Mouse (Mus musculus) frontal cortex, adult 2 months (tissue): ENCODE results near the gene Sgsm2. TPM values are rescaled to one million over a fixed set of nuclear protein-coding genes. Genes with fewer than 3 reads are reported as not detected.

Experiments
- DNase-seq, 2 experiments: peaks; one replicate each; pipeline ENCODE4 v3.0.0; 2022; ENCODE audit warnings: low spot score in 1 of 2; ENCODE audit errors: extremely low spot score in 1 of 2
- polyA plus RNA-seq: library from polyadenylated mRNA; depleted of rRNA; stranded (reverse); fragments of >200 nt; gene quantifications from 2 replicates; pipeline ENCODE4 v1.2.3, GENCODE M21; 2012; rRNA removed

Sgsm2 gene
- 71.9 and 80.2 TPM in 2 replicates for polyA plus RNA-seq

GRCm38 (mm10) chr11:74896901-74897677, at the start of gene Sgsm2:
Sgsm2 (minus strand) TSS chr11:74897060.
- DNase-seq = peak; percentile 34 to 68

GRCm38 (mm10) chr11:74946348-74946747, 49.5 kb upstream of the Sgsm2 start:
- peak in 1 of 2 experiments; percentile 77 for DNase-seq

DNA sequence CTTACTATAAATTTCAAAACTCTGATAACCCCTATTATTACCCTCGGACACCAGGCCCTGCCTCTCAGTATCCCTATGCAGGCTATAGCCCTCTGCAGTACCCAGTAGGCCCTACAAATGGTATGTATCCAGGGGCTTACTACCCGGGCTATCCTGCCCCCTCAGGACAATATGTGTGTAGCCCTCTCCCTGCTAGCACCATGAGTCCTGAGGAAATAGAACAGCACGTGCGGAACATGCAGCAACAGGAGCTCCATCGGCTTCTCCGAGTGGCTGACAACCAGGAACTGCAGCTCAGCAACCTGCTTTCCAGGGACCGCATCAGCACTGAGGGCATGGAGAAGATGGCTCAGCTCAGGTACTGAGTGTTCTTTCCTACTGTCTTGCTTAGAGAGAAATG, 33.5 kb upstream of the Sgsm2 start:
- no peak for DNase-seq

DNA sequence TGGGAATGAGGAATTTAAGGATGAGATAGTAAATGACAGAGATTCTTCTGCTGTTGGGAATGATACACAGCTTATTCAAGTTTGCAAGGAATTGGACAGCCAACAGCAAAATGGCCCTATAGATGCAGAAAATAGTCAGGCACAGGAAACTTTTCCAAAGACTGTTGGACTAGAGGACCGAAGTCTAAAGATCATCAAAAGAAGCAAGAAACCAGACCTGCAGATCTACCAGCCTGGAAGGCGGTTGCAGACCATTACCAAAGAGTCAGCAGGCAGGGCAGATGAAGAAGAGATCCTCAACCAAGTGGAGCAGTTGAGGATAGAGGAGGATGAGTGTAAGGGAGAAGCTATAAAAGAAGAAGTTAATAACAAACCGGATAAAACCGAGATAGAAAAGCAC, 32.3 kb upstream of the Sgsm2 start:
- no peak for DNase-seq

DNA sequence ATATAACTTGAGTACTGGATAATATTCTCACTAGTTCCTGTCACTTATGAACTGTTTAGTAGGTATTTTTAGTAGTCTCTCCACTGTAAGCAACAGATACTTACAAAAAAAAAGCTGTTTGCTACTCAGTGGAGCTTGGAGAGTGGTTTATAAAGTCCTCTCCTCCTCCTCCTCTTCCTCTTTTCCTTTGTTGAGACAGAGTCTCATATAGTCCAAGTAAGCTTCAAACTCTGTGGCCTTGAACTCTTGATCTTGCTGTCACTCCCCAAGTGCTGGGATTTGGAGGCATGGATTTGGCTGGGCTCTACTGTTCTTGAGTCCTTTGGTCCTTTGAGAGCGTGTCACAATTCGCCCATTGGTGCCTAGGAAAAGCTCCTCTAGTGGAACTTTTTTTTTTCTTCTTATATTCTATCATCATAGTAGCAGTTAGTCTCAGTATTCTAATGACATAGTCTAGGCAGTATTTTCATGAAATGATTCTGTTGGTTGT, 30.4 kb upstream of the Sgsm2 start:
- DNase-seq = no peak

DNA sequence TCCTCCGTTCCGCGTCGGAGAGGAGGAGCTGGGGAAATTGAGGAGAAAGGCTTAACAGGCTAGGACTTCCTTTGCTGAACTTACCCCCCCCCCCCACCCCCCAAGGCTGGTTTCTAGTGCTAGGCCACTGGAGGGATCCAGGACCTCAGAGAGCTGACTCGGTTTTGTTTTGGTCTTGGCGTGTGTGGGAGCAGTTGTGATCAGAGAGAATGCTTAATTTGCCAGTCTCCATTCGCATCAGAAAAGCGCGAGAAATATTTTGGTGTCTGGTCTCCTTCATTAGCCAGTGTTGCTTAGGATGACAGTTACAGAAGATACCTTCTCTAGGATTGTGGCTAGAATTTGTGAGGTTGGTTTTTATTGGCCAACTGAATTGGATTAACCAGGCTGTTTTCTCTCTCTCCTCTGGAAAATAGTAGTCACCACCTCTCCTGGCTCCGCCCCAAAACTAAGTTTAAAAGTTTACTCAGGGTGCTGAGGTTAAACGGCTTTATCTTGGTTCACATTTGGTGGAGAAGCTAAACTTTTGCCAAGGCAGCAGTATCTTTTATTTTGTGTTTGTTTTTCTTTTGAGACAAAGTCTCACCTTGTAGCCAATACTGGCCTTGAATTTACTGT, 29.6 kb upstream of the Sgsm2 start:
- DNase-seq = peak in 1 of 2 experiments; percentile 25

DNA sequence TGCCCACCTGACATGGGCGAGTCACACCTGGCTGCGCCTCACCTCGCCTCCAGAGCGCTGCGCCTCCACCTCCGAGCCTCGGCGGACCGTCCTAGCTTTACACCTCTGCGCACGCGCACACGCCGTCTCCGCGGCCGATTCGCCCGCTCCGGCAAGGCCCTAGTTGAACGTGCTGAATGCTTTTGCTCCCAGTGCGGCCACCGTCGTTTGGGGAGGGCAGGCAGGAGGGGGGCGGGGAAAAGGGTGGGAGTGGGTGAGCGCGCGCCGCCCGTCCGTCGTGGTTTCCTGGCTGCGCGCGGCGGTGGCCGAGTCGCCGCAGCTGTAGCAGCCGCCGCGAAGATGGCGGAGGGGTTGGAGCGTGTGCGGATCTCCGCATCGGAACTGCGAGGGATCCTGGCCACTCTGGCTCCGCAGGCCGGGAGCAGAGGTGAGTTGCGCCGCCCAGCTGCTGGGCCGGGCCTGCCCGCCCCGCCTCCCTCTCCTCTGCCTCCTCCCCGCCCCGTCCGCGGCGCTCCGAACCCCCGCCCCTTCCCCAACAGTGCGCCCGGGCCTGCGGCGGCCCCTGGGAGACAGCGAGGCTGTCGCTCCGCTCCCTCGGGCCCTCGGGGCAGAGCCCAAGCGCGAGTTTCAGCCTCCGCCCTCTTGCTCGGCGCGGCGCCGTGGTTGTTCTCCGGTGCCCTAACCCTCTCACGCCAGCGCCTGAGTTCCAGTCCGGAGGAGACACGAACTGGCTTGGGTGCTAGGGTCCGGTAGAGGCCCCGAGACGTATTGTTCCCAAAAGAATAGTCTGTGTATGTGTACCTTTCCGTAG, 28.9 kb upstream of the Sgsm2 start, which contains the start of the genes Smg6 and Srr:
TSS of gene Smg6 (plus strand) at position 247 of the 811 bp plus-strand sequence.
TSS of gene Srr (minus strand) at position 372 of the 811 bp plus-strand sequence.
- DNase-seq = peak; percentile 80 to 91

GRCm38 (mm10) chr11:74924149-74924548, 27.3 kb upstream of the Sgsm2 start:
- DNase-seq = no peak

- peak in 1 of 2 experiments; percentile 32 for DNase-seq
Measured at GRCm38 (mm10) chr11:74919249-74919648, 22.4 kb upstream of the Sgsm2 start.

DNA sequence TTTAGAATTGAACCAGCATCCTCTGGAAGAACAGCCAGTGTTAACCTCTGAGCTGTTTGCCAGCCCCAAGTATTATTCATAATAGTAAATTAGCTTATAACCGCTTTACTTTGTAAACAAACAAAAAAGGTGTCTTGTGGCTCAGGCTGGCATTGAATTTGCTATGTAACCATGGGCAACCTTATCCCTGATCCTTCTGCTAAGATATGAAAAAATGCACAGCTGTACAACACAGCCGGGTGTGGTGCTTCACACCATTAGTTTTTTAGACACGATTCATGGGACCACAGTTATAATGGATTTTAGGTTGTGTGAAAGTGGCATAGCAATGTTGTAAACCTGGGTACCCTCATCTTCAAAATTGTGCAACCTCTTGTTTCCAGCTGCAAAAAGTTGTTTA, 15.6 kb upstream of the Sgsm2 start:
- no peak for DNase-seq

- DNase-seq = no peak
Measured at GRCm38 (mm10) chr11:74909978-74910377, 13.1 kb upstream of the Sgsm2 start.

DNA sequence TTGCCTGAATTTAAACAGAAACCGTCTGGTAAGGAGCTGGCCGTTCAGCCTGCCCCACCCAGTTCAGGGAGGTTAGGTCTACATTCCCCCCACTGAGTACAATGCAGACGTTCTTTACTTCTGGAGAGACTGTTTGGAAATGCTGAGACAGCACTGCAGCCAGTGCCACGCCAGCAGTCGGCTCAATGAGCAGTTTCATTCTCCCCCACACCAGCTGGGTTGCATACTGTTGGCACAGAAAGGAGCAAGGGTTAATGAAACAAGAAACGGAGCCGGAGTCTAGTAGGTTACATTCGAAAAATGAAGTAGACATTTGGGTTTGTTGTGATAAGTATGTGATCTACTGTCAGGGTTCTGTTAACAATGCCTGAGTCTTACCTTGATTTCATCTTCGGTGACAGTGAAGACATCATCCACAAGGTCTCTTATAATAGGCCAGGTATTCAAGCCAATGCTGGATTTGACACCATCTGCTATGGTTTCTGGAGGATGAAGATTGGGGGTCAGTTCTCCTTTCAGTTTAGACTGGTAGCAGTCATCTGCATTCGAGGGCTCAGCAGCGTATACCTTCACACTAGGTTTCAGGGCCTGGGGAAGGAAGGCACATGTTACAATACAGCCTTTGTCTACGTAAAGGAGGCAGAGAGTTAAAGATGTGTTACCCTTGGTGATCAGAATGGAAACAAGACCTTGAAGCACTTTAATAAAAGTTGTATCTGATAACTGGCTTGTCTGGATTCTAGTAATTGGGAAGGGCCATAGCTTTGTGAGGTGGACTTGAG, 11.9 kb upstream of the Sgsm2 start:
- DNase-seq = no peak

DNA sequence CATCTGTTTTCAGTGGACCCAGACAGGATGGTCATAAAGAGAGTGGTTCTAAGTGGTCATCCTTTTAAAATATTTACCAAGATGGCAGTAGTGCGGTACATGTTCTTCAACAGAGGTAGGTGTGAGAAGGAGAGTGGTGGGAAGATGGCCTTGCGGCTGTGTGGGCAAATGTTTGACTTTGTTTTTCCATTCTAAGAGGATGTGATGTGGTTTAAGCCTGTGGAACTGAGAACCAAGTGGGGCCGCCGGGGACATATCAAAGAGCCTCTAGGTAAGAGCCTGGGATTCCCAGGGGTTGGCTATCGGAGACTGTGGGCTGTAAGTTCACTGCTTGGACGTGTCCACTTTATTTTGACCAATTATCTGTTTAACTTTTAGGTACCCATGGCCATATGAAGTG, 11.0 kb upstream of the Sgsm2 start:
- no peak for DNase-seq

- no peak for DNase-seq
Measured at GRCm38 (mm10) chr11:74902416-74902815, 5.6 kb upstream of the Sgsm2 start.

DNA sequence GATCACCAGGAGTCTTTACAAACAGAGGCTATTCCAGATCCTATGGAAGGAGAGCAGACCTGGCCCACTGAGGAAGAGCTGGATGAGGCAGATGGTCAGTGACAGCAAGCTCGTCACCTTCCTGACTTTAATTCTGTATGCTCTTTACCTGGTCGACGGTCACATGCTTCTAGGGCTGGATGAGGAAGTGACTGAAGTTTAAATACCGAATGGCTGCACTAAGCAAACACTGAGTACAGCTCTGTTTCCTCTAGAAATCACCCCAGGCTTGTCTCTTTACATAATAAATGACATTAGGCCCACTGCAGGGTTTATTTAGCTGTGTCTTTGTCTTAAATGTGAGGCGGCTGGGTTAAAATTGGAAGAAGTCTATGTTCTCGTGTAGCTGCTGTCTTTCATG, 4.7 kb upstream of the Sgsm2 start:
- DNase-seq = no peak

GRCm38 (mm10) chr11:74898517-74898827, 1.6 kb upstream of the Sgsm2 start:
- DNase-seq = no peak

GRCm38 (mm10) chr11:74897678-74898516, 1.0 kb upstream of the Sgsm2 start, which contains the start of gene Tsr1:
Tsr1 (plus strand) TSS chr11:74898071.
- peak; percentile 83 to 91 for DNase-seq

DNA sequence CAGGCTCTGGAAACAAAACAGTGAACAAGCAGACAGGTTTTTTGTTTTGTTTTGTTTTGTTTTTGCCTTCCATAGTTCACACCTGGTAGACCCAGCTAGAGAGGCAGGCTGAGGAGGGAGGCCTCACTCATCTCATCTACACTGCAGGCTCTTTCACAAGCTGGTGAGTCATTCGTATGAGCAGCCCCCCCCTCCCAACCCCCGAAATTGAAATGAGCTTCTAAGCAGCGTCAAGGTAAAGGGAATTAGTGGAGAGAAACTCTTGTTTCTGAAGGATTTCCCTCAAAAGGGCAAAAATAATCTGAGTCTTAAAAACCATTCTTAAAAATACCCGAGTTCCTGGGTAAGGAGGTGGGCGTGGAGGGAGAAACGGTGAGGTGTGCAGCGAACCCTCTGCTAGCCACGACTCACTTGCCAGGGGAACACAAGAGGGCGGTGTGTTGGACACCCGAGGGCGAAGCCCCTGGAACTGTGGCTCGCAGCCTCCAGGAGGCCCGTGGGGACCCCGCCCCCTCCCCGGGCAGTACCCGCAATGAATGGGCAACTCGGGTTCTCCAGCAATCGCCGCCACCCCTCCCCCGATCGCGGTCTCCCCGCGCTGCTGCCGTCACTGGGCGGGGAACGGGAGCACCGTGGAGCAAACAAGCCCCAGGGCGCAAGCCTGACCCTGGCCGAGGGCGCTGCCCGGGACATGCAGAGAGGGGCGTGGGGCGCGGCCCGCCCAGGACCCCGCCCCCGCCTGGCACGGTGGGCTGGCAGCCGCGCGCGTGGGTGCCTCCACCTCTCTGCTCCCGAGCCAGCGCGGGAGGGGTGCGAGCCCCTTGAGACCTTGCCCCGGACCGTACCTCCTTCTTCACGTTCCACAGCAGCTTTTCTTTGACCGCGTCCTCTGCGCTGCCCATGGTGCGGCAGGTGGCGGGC, 620 bp downstream of the Sgsm2 start:
- peak; percentile 33 to 69 for DNase-seq
